Mouse (Mus musculus) heart, embryonic 16.5 days (tissue): ENCODE measurements around the gene Scamp5. TPM values are rescaled to one million over a fixed set of nuclear protein-coding genes. Genes with fewer than 3 reads are reported as not detected.
A peak's percentile ranks its signal among the peaks of the same experiment; 100 is the strongest.

Experiments used
- ATAC-seq: fragments of 200-750 bp; cut with Nextera tagmentation; replicated peaks from 2 replicates; pipeline ENCODE4 v1.8.0; 2017; ENCODE audit warnings: moderate number of reproducible peaks; ENCODE audit not compliant: insufficient read depth, low FRiP score; ENCODE audit errors: extremely low read depth
- H3K27ac ChIP-seq: fragments of 300-500 bp; sonication (generic); 2 replicates; pipeline ENCODE4 v1.5.1; 2014; ENCODE audit warnings: mild to moderate bottlenecking, low read length, control low read depth, moderate library complexity
- H3K27me3 ChIP-seq: fragments of 300-500 bp; sonication (generic); 2 replicates; pipeline ENCODE4 v1.6.1; 2014; ENCODE audit warnings: low read length, mixed read lengths; ENCODE audit not compliant: control insufficient read depth, insufficient read depth
- H3K36me3 ChIP-seq: fragments of 300-500 bp; sonication (generic); 2 replicates; pipeline ENCODE4 v1.6.1; 2014; ENCODE audit not compliant: control insufficient read depth, insufficient read depth
- H3K4me1 ChIP-seq: fragments of 300-500 bp; sonication (generic); 2 replicates; pipeline ENCODE4 v1.6.1; 2014; ENCODE audit warnings: low read length, mixed read lengths; ENCODE audit not compliant: control insufficient read depth, insufficient read depth
- H3K4me2 ChIP-seq: fragments of 300-500 bp; sonication (generic); 2 replicates; pipeline ENCODE4 v1.6.1; 2014; ENCODE audit warnings: low read depth, mild to moderate bottlenecking, control low read depth, low read length
- H3K4me3 ChIP-seq: fragments of 300-500 bp; sonication (generic); 2 replicates; pipeline ENCODE4 v1.5.1; 2014; ENCODE audit warnings: mild to moderate bottlenecking, control low read depth, low read length
- H3K9ac ChIP-seq: fragments of 300-500 bp; sonication (generic); 2 replicates; pipeline ENCODE4 v1.6.1; 2014; ENCODE audit warnings: low read length, control low read depth
- H3K9me3 ChIP-seq: fragments of 300-500 bp; sonication (generic); replicated peaks from 2 replicates; pipeline ENCODE4 v1.6.1; 2016; ENCODE audit warnings: low read length; ENCODE audit not compliant: control insufficient read depth
- WGBS: fragments of 180-500 bp; shearing (Covaris S2); extraction: QIAGEN DNeasy Blood & Tissue Kit; methylation state at CpG from one replicate; pipeline ENCODE4 v1.1.7; 2014; 5-methylcytosine and 5-hydroxymethylcytosine counted together
- polyA plus RNA-seq: library from polyadenylated mRNA; unstranded; fragments of >200 nt; fragmentation: Nextera tagmentation; extraction: Ambion mirVana; gene quantifications from 2 replicates; pipeline ENCODE4 v1.2.1, GENCODE M21; 2015

The Scamp5 gene
- polyA plus RNA-seq, 1 experiment from 2014 or later, result 7.9 TPM

GRCm38 (mm10) chr9:57501861-57502260 is 34.0 kb upstream of the Scamp5 start:
- 13% methylated on average over 20 of the region's 20 CpGs for WGBS
- H3K36me3 ChIP-seq, result no peaks in the 10 kb centered on the region
- H3K27me3 ChIP-seq, result peaks cover 43% of the 10 kb centered on the region
- H3K27ac ChIP-seq, result no peak overlapping the region
- no peak overlapping the region for H3K9ac ChIP-seq
- ATAC-seq, result no peak
- H3K4me3 ChIP-seq, result no peak overlapping the region
- H3K4me1 ChIP-seq, result peaks cover 42% of the 10 kb centered on the region
- H3K9me3 ChIP-seq, result no peaks in the 10 kb centered on the region
- peak overlapping the region; percentile 24; the same call in 1 of the 2 replicates for H3K4me2 ChIP-seq

- no peak overlapping the region for H3K9ac ChIP-seq
- H3K36me3 ChIP-seq, result no peaks in the 10 kb centered on the region
- H3K4me2 ChIP-seq, result no peak overlapping the region
- WGBS, result 24% methylated on average over 13 of the region's 13 CpGs
- no peak for ATAC-seq
- H3K27me3 ChIP-seq, result peaks cover 43% of the 10 kb centered on the region
- peaks cover 42% of the 10 kb centered on the region for H3K4me1 ChIP-seq
- H3K4me3 ChIP-seq, result no peak overlapping the region
- H3K27ac ChIP-seq, result no peak overlapping the region
- H3K9me3 ChIP-seq, result no peaks in the 10 kb centered on the region
These were observed 33.6 kb upstream of the Scamp5 start for GRCm38 (mm10) chr9:57501452-57501851.

- H3K4me1 ChIP-seq, result peaks cover 15% of the 10 kb centered on the region
- no peak overlapping the region for H3K4me3 ChIP-seq
- no peak overlapping the region for H3K9ac ChIP-seq
- no peak overlapping the region for H3K4me2 ChIP-seq
- H3K27me3 ChIP-seq, result peaks cover 28% of the 10 kb centered on the region
- H3K36me3 ChIP-seq, result no peaks in the 10 kb centered on the region
- WGBS, result 60% methylated on average over 7 of the region's 7 CpGs
- no peak overlapping the region for H3K27ac ChIP-seq
- ATAC-seq, result no peak
- no peaks in the 10 kb centered on the region for H3K9me3 ChIP-seq
These were observed 30.7 kb upstream of the Scamp5 start for GRCm38 (mm10) chr9:57498536-57498935.

GRCm38 (mm10) chr9:57497236-57497635 is 29.4 kb upstream of the Scamp5 start:
- no peak overlapping the region for H3K4me2 ChIP-seq
- no peaks in the 10 kb centered on the region for H3K36me3 ChIP-seq
- H3K4me3 ChIP-seq, result no peak overlapping the region
- no peak overlapping the region for H3K27ac ChIP-seq
- WGBS, result 71% methylated on average over 5 of the region's 5 CpGs
- H3K9ac ChIP-seq, result no peak overlapping the region
- no peaks in the 10 kb centered on the region for H3K9me3 ChIP-seq
- H3K4me1 ChIP-seq, result peaks cover 2% of the 10 kb centered on the region; the same call in 1 of the 2 replicates
- ATAC-seq, result no peak
- H3K27me3 ChIP-seq, result peaks cover 15% of the 10 kb centered on the region

GRCm38 (mm10) chr9:57494970-57495369 is 27.1 kb upstream of the Scamp5 start:
- H3K9ac ChIP-seq, result no peak overlapping the region
- ATAC-seq, result no peak
- H3K27me3 ChIP-seq, result no peaks in the 10 kb centered on the region; the same call in 1 of the 2 replicates
- 0 out of 2 replicates have a peak, but pooled peaks cover 2% of the 10 kb centered on the region for H3K4me1 ChIP-seq
- no peaks in the 10 kb centered on the region for H3K36me3 ChIP-seq
- no peaks in the 10 kb centered on the region for H3K9me3 ChIP-seq
- no peak overlapping the region for H3K4me3 ChIP-seq
- H3K4me2 ChIP-seq, result no peak overlapping the region
- H3K27ac ChIP-seq, result no peak overlapping the region

- Histone ChIP-seq H3K4me1 (0 out of 2 replicates have a peak, but pooled peaks cover 2% of the 10 kb centered on the region), H3K27ac (no peak overlapping the region), H3K4me3 (no peak overlapping the region), H3K9me3 (no peaks in the 10 kb centered on the region), H3K9ac (no peak overlapping the region), H3K36me3 (no peaks in the 10 kb centered on the region), H3K27me3 (no peaks in the 10 kb centered on the region), H3K4me2 (no peak overlapping the region)
- no peak for ATAC-seq
- 70% methylated on average over 2 of the region's 2 CpGs for WGBS
These were observed 25.7 kb upstream of the Scamp5 start for GRCm38 (mm10) chr9:57493532-57493931.

GRCm38 (mm10) chr9:57487807-57488206 is 19.9 kb upstream of the Scamp5 start:
- no peaks in the 10 kb centered on the region for H3K36me3 ChIP-seq
- WGBS, result 66% methylated on average over 7 of the region's 7 CpGs
- no peak for ATAC-seq
- no peaks in the 10 kb centered on the region for H3K27me3 ChIP-seq
- no peak overlapping the region for H3K4me2 ChIP-seq
- no peak overlapping the region for H3K27ac ChIP-seq
- no peaks in the 10 kb centered on the region for H3K9me3 ChIP-seq
- no peaks in the 10 kb centered on the region for H3K4me1 ChIP-seq
- H3K4me3 ChIP-seq, result no peak overlapping the region
- H3K9ac ChIP-seq, result no peak overlapping the region

- Histone ChIP-seq H3K4me1 (no peaks in the 10 kb centered on the region), H3K4me3 (no peak overlapping the region), H3K27ac (no peak overlapping the region), H3K27me3 (no peaks in the 10 kb centered on the region), H3K36me3 (no peaks in the 10 kb centered on the region), H3K4me2 (no peak overlapping the region), H3K9me3 (no peaks in the 10 kb centered on the region), H3K9ac (no peak overlapping the region)
- 12% methylated on average over 7 of the region's 7 CpGs for WGBS
- peak; percentile 63; the same call in 1 of the 2 replicates for ATAC-seq
These were observed 17.9 kb upstream of the Scamp5 start for GRCm38 (mm10) chr9:57485774-57486173.

- no peak overlapping the region for H3K4me2 ChIP-seq
- no peak overlapping the region for H3K27ac ChIP-seq
- H3K27me3 ChIP-seq, result no peaks in the 10 kb centered on the region
- H3K9ac ChIP-seq, result no peak overlapping the region
- peaks cover 9% of the 10 kb centered on the region for H3K4me1 ChIP-seq
- no peak overlapping the region for H3K4me3 ChIP-seq
- H3K9me3 ChIP-seq, result no peaks in the 10 kb centered on the region
- no peak for ATAC-seq
- H3K36me3 ChIP-seq, result no peaks in the 10 kb centered on the region
- WGBS, result 69% methylated on average over 4 of the region's 4 CpGs
These were observed 1.1 kb upstream of the Scamp5 start for GRCm38 (mm10) chr9:57468914-57469313.
